Mouse (Mus musculus): ENCODE data around the gene Ctdsp2. TPM values are rescaled to one million over a fixed set of nuclear protein-coding genes. Genes with fewer than 3 reads are reported as not detected.

The Ctdsp2 gene
- polyA plus RNA-seq, 1 experiment: 2.2 TPM

DNA sequence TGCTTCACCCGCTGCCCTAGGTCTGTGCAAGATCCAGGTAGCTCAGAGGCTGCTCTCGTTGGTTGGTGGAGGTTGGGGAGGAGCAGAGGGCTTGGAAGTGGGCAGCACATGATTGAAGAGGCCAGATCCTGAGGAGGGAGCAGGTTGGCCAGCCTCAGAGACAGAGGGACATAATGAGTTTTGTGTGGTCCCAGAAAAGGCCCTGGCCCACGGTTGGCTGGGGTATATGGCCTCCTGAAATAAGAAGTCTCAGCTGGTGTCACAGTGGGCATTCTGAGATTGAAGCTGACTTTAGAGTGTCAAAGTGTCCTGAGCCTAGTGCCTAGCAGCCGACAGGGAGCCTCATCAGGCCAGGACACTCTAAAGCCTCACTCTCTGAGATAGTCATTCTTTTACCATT, 6.6 kb downstream of the Ctdsp2 start:
- peaks cover 9% of the 10 kb centered on the region for H3K27me3 ChIP-seq (ENCODE audit: control insufficient read depth)
- H3K4me3 ChIP-seq (replicated peaks): no peak overlapping the region
- H3K9me3 ChIP-seq (ENCODE audit: control insufficient read depth, low read length): no peaks in the 10 kb centered on the region
- TF ChIP-seq TAL1 (IDR thresholded peaks at IDR 0.05; ENCODE audit: low read length) (no peak), GATA1 (IDR thresholded peaks at IDR 0.05; ENCODE audit: low read length) (no peak)
- H3K36me3 ChIP-seq (ENCODE audit: control insufficient read depth): peaks cover 38% of the 10 kb centered on the region
- H3K4me1 ChIP-seq (ENCODE audit: control insufficient read depth): peaks cover 69% of the 10 kb centered on the region

- no peak for TF ChIP-seq TAL1 (IDR thresholded peaks at IDR 0.05; ENCODE audit: low read length)
- TF ChIP-seq GATA1 (IDR thresholded peaks at IDR 0.05; ENCODE audit: low read length): no peak
- peaks cover 4% of the 10 kb centered on the region for H3K27me3 ChIP-seq (ENCODE audit: control insufficient read depth)
- no peaks in the 10 kb centered on the region for H3K9me3 ChIP-seq (ENCODE audit: control insufficient read depth, low read length)
- H3K36me3 ChIP-seq (ENCODE audit: control insufficient read depth): peaks cover 37% of the 10 kb centered on the region
- peaks cover 64% of the 10 kb centered on the region for H3K4me1 ChIP-seq (ENCODE audit: control insufficient read depth)
- H3K4me3 ChIP-seq (replicated peaks): no peak overlapping the region
Observed at GRCm38 (mm10) chr10:126985579-126985978, 7.1 kb downstream of the Ctdsp2 start.

- H3K4me3 ChIP-seq (replicated peaks): no peak overlapping the region
Observed at GRCm38 (mm10) chr10:126986541-126986961, 8.0 kb downstream of the Ctdsp2 start.

DNA sequence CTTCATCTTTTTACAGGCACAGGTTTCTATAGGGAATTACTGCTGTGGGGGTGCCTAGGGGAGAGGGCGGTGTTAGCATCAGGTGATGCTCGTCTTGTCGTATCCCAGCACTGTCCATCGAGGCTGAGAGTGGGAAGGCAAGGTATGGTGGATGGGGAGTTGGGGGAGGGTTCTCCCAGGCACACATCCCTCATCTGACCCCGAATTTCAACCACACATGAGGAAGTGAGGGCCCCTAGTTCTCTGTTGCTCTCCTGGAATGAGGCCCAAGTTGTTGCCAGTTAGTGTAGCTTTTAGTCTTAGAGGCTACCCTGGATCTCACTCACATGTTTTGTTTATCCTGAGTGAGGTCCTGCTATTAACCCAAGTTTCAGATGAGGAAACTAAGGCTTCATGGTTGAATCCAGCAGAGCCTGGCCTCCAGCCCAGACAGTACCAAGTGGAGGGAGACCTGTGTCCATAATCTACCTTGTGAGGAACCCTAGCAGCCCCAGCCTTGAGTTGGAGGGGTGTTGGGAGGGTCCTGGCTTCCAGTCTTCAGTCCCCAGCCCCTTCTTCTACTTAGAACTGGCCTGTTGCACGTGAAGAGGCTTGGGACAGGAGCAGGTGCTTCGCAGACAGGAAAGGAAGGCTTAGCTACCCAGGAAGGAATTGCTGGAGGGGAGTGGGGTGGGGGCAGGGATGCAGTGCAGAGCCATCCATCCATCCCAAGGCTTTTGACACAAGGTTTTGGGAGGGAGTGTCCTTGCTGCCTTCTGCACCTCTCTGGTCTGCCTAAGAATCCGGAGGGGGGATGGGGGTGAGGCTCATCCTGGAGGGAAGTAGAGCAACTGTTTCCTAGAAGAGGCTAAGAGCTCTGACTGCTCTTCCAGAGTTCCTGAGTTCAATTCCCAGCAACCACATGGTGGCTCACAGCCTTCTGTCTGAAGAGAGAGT, 8.9 kb downstream of the Ctdsp2 start:
- TF ChIP-seq TAL1 (IDR thresholded peaks at IDR 0.05; ENCODE audit: low read length): no peak
- H3K36me3 ChIP-seq (ENCODE audit: control insufficient read depth): peaks cover 48% of the 10 kb centered on the region
- no peaks in the 10 kb centered on the region for H3K27me3 ChIP-seq (ENCODE audit: control insufficient read depth)
- H3K9me3 ChIP-seq (ENCODE audit: control insufficient read depth, low read length): no peaks in the 10 kb centered on the region
- H3K4me1 ChIP-seq (ENCODE audit: control insufficient read depth): peaks cover 46% of the 10 kb centered on the region
- no peak overlapping the region for H3K4me3 ChIP-seq (replicated peaks)

More at GRCm38 (mm10) chr10:126986541-126986961, 8.0 kb downstream of the Ctdsp2 start:
- Histone ChIP-seq H3K4me1 (ENCODE audit: control insufficient read depth) (peaks cover 55% of the 10 kb centered on the region), H3K36me3 (ENCODE audit: control insufficient read depth) (peaks cover 42% of the 10 kb centered on the region), H3K27me3 (ENCODE audit: control insufficient read depth) (no peaks in the 10 kb centered on the region), H3K9me3 (ENCODE audit: control insufficient read depth, low read length) (no peaks in the 10 kb centered on the region)
- TF ChIP-seq TAL1 (IDR thresholded peaks at IDR 0.05; ENCODE audit: low read length) (no peak), GATA1 (IDR thresholded peaks at IDR 0.05; ENCODE audit: low read length) (no peak)

DNA sequence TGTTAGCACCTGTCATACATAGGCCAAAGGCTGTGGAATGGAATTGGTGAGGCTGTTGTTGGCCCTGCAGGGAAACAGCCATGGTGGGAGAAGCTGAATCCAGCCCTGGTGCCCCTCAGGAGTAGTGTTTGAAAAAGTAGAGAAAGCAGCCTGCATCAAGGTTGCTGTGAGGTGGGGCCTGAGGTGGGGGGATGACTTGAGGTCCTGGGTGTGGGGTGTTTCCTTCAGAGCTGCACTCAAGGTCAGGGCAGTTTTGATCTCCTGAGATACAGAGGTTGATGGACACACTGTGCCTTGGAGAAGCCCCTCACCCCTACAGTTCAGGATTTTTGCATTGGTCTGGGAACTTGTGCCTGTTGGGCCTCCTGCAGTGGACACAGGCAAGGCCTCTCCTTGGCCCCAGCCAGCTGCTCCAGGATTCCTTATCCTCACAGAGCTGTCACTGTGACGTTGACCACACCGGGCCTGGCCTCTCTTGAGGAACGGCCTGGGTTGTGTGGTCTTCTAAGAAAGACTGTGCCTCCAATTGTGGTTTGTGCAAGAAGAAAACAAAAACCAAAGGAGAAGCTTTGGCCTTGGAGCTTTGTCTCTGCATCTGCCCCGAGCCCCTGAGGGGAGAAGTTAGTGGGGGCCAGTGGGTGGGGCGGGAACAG, 10.1 kb downstream of the Ctdsp2 start:
- no peaks in the 10 kb centered on the region for H3K9me3 ChIP-seq (ENCODE audit: control insufficient read depth, low read length)
- no peak overlapping the region for H3K4me3 ChIP-seq (replicated peaks)
- no peaks in the 10 kb centered on the region for H3K27me3 ChIP-seq (ENCODE audit: control insufficient read depth)
- H3K4me1 ChIP-seq (ENCODE audit: control insufficient read depth): peaks cover 35% of the 10 kb centered on the region
- TF ChIP-seq GATA1 (IDR thresholded peaks at IDR 0.05; ENCODE audit: low read length) (no peak), TAL1 (IDR thresholded peaks at IDR 0.05; ENCODE audit: low read length) (no peak)
- H3K36me3 ChIP-seq (ENCODE audit: control insufficient read depth): peaks cover 50% of the 10 kb centered on the region

- no peaks in the 10 kb centered on the region for H3K27me3 ChIP-seq (ENCODE audit: control insufficient read depth)
- H3K4me3 ChIP-seq (replicated peaks): no peak overlapping the region
- no peaks in the 10 kb centered on the region for H3K9me3 ChIP-seq (ENCODE audit: control insufficient read depth, low read length)
- H3K36me3 ChIP-seq (ENCODE audit: control insufficient read depth): peaks cover 56% of the 10 kb centered on the region
- H3K4me1 ChIP-seq (ENCODE audit: control insufficient read depth): peaks cover 23% of the 10 kb centered on the region
- TF ChIP-seq TAL1 (IDR thresholded peaks at IDR 0.05; ENCODE audit: low read length) (no peak), GATA1 (IDR thresholded peaks at IDR 0.05; ENCODE audit: low read length) (no peak)
Observed at GRCm38 (mm10) chr10:126990313-126991056, 12.0 kb downstream of the Ctdsp2 start.

DNA sequence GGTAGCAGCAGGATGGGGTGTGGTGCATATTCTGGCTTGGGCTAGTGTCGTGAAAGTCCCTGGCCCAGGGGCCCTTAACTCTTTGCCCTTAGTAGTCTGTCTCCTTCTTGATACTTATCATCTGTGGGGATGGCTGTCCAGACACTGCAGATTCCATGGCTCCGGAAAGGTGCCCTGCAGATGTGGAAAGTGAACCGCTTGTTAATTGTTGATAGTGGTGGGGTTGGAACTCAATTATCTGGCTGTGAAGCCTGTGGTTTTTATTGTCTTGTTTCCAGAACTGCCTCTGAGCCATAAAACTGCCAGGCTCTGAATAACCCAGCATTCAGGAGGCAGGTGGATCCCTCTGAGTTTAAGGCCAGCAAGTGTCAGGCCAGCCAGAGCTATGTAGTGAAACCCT, 13.2 kb downstream of the Ctdsp2 start:
- no peaks in the 10 kb centered on the region for H3K27me3 ChIP-seq (ENCODE audit: control insufficient read depth)
- no peak overlapping the region for H3K4me3 ChIP-seq (replicated peaks)
- H3K9me3 ChIP-seq (ENCODE audit: control insufficient read depth, low read length): no peaks in the 10 kb centered on the region
- TF ChIP-seq GATA1 (IDR thresholded peaks at IDR 0.05; ENCODE audit: low read length) (no peak), TAL1 (IDR thresholded peaks at IDR 0.05; ENCODE audit: low read length) (no peak)
- peaks cover 59% of the 10 kb centered on the region for H3K36me3 ChIP-seq (ENCODE audit: control insufficient read depth)
- peaks cover 14% of the 10 kb centered on the region for H3K4me1 ChIP-seq (ENCODE audit: control insufficient read depth)

DNA sequence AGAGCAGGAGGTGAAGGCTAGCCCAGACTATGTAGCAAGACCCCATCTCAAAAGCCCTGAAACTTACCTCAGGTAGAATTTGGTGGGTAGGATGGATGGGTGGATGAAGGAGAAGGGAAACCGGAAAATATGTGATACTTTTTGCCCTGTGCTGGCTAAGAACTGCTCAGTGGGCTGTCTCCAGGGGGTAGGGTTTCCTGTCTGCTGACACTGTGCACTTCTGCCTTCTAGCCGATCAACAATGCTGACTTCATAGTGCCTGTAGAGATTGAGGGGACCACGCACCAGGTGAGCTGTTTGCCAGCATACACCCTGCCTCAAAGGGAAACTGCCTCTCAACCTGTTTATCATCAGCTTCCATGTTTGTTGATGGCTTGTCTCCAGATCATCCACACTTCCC, 15.1 kb downstream of the Ctdsp2 start:
- H3K27me3 ChIP-seq (ENCODE audit: control insufficient read depth): no peaks in the 10 kb centered on the region
- peaks cover 4% of the 10 kb centered on the region for H3K4me1 ChIP-seq (ENCODE audit: control insufficient read depth)
- TF ChIP-seq TAL1 (IDR thresholded peaks at IDR 0.05; ENCODE audit: low read length): no peak
- no peak for TF ChIP-seq GATA1 (IDR thresholded peaks at IDR 0.05; ENCODE audit: low read length)
- H3K4me3 ChIP-seq (replicated peaks): no peak overlapping the region
- H3K9me3 ChIP-seq (ENCODE audit: control insufficient read depth, low read length): no peaks in the 10 kb centered on the region
- peaks cover 72% of the 10 kb centered on the region for H3K36me3 ChIP-seq (ENCODE audit: control insufficient read depth)

Measured in erythroblast, embryonic 14.5 days (primary cell).